Mouse (Mus musculus): ENCODE data around the gene Lcp1. TPM values are rescaled to one million over a fixed set of nuclear protein-coding genes. Genes with fewer than 3 reads are reported as not detected.

Gene Lcp1
- polyA plus RNA-seq, 1 experiment from 2014 or later, result 12.9 TPM

GRCm38 (mm10) chr14:75222386-75222785 lies 91.5 kb downstream of the Lcp1 start:
- H3K36me3 ChIP-seq, result no peaks in the 10 kb centered on the region
- no peak for ATAC-seq (ENCODE audit: low FRiP score, low read depth)
- no peaks in the 10 kb centered on the region for H3K27me3 ChIP-seq
- no peak overlapping the region for H3K27ac ChIP-seq (replicated peaks)
- peaks cover 5% of the 10 kb centered on the region; the same call in 1 of the 2 replicates for H3K4me1 ChIP-seq (replicated peaks)
- H3K4me2 ChIP-seq, result no peak overlapping the region
- H3K9me3 ChIP-seq, result no peaks in the 10 kb centered on the region
- 84% methylated on average over 6 of the region's 6 CpGs for WGBS
- H3K4me3 ChIP-seq, result no peak overlapping the region
- no peak overlapping the region for H3K9ac ChIP-seq

- H3K4me2 ChIP-seq, result no peak overlapping the region
- no peak for ATAC-seq (ENCODE audit: low FRiP score, low read depth)
- H3K27ac ChIP-seq (replicated peaks), result no peak overlapping the region
- H3K4me1 ChIP-seq (replicated peaks), result no peaks in the 10 kb centered on the region
- no peaks in the 10 kb centered on the region for H3K9me3 ChIP-seq
- WGBS, result 79% methylated on average over 6 of the region's 6 CpGs
- H3K9ac ChIP-seq, result no peak overlapping the region
- H3K27me3 ChIP-seq, result no peaks in the 10 kb centered on the region
- H3K36me3 ChIP-seq, result no peaks in the 10 kb centered on the region
- no peak overlapping the region for H3K4me3 ChIP-seq
These were observed 96.7 kb downstream of the Lcp1 start for GRCm38 (mm10) chr14:75227453-75228084.

GRCm38 (mm10) chr14:75229834-75230233 lies 98.9 kb downstream of the Lcp1 start:
- Histone ChIP-seq H3K36me3 (no peaks in the 10 kb centered on the region), H3K4me3 (no peak overlapping the region), H3K27me3 (0 out of 2 replicates have a peak, but pooled peaks cover 3% of the 10 kb centered on the region), H3K9me3 (no peaks in the 10 kb centered on the region), H3K27ac (replicated peaks) (no peak overlapping the region), H3K9ac (no peak overlapping the region), H3K4me1 (replicated peaks) (no peaks in the 10 kb centered on the region), H3K4me2 (no peak overlapping the region)
- WGBS, result 66% methylated on average over 2 of the region's 2 CpGs
- ATAC-seq (ENCODE audit: low FRiP score, low read depth), result no peak

- 87% methylated on average over 5 of the region's 5 CpGs for WGBS
- no peak overlapping the region for H3K4me3 ChIP-seq
- 0 out of 2 replicates have a peak, but pooled peaks cover 3% of the 10 kb centered on the region for H3K27me3 ChIP-seq
- no peaks in the 10 kb centered on the region for H3K9me3 ChIP-seq
- H3K4me1 ChIP-seq (replicated peaks), result peaks cover 15% of the 10 kb centered on the region
- no peak overlapping the region for H3K9ac ChIP-seq
- no peaks in the 10 kb centered on the region for H3K36me3 ChIP-seq
- ATAC-seq (ENCODE audit: low FRiP score, low read depth), result no peak
- no peak overlapping the region for H3K4me2 ChIP-seq
- H3K27ac ChIP-seq (replicated peaks), result no peak overlapping the region
These were observed 102.2 kb downstream of the Lcp1 start for GRCm38 (mm10) chr14:75233070-75233469.

GRCm38 (mm10) chr14:75235552-75235951 lies 104.7 kb downstream of the Lcp1 start:
- H3K4me3 ChIP-seq, result no peak overlapping the region
- peaks cover 15% of the 10 kb centered on the region for H3K4me1 ChIP-seq (replicated peaks)
- H3K27me3 ChIP-seq, result 0 out of 2 replicates have a peak, but pooled peaks cover 3% of the 10 kb centered on the region
- peak; percentile 34; the same call in 1 of the 2 replicates for ATAC-seq (ENCODE audit: low FRiP score, low read depth)
- no peaks in the 10 kb centered on the region for H3K36me3 ChIP-seq
- no peaks in the 10 kb centered on the region for H3K9me3 ChIP-seq
- H3K9ac ChIP-seq, result no peak overlapping the region
- peak overlapping the region; percentile 41 for H3K4me2 ChIP-seq
- peak overlapping the region; percentile 43 for H3K27ac ChIP-seq (replicated peaks)
- WGBS, result 62% methylated on average over 8 of the region's 8 CpGs

GRCm38 (mm10) chr14:75235955-75236635 lies 105.2 kb downstream of the Lcp1 start:
- Histone ChIP-seq H3K4me3 (no peak overlapping the region), H3K27ac (replicated peaks) (peak overlapping the region; percentile 49), H3K4me2 (peak overlapping the region; percentile 41), H3K36me3 (no peaks in the 10 kb centered on the region), H3K27me3 (0 out of 2 replicates have a peak, but pooled peaks cover 3% of the 10 kb centered on the region), H3K9me3 (no peaks in the 10 kb centered on the region), H3K4me1 (replicated peaks) (peaks cover 15% of the 10 kb centered on the region), H3K9ac (no peak overlapping the region)
- peak; percentile 83; the same call in 1 of the 2 replicates for ATAC-seq (ENCODE audit: low FRiP score, low read depth)
- WGBS, result 19% methylated on average over 9 of the region's 9 CpGs

GRCm38 (mm10) chr14:75236636-75237003 lies 105.7 kb downstream of the Lcp1 start:
- H3K9me3 ChIP-seq, result no peaks in the 10 kb centered on the region
- 0 out of 2 replicates have a peak, but pooled peaks cover 3% of the 10 kb centered on the region for H3K27me3 ChIP-seq
- peaks cover 15% of the 10 kb centered on the region for H3K4me1 ChIP-seq (replicated peaks)
- H3K4me3 ChIP-seq, result no peak overlapping the region
- WGBS, result 66% methylated on average over 4 of the region's 4 CpGs
- 0 out of 2 replicates have a peak overlapping the region, but pooled peaks have one; percentile 49 for H3K27ac ChIP-seq (replicated peaks)
- H3K36me3 ChIP-seq, result no peaks in the 10 kb centered on the region
- H3K9ac ChIP-seq, result no peak overlapping the region
- H3K4me2 ChIP-seq, result peak overlapping the region; percentile 41; the same call in 1 of the 2 replicates
- no peak for ATAC-seq (ENCODE audit: low FRiP score, low read depth)

- Histone ChIP-seq H3K4me3 (no peak overlapping the region), H3K9ac (no peak overlapping the region), H3K36me3 (no peaks in the 10 kb centered on the region), H3K27ac (replicated peaks) (no peak overlapping the region), H3K4me2 (no peak overlapping the region), H3K4me1 (replicated peaks) (peaks cover 15% of the 10 kb centered on the region), H3K27me3 (0 out of 2 replicates have a peak, but pooled peaks cover 3% of the 10 kb centered on the region), H3K9me3 (no peaks in the 10 kb centered on the region)
- 78% methylated on average over 8 of the region's 8 CpGs for WGBS
- no peak for ATAC-seq (ENCODE audit: low FRiP score, low read depth)
These were observed 106.2 kb downstream of the Lcp1 start for GRCm38 (mm10) chr14:75237096-75237495.

- Histone ChIP-seq H3K9ac (no peak overlapping the region), H3K9me3 (no peaks in the 10 kb centered on the region), H3K27me3 (0 out of 2 replicates have a peak, but pooled peaks cover 1% of the 10 kb centered on the region), H3K4me1 (replicated peaks) (peaks cover 15% of the 10 kb centered on the region), H3K4me3 (no peak overlapping the region), H3K36me3 (no peaks in the 10 kb centered on the region), H3K27ac (replicated peaks) (no peak overlapping the region), H3K4me2 (no peak overlapping the region)
- 88% methylated on average over 6 of the region's 6 CpGs for WGBS
- ATAC-seq (ENCODE audit: low FRiP score, low read depth), result no peak
These were observed 107.3 kb downstream of the Lcp1 start for GRCm38 (mm10) chr14:75238054-75238692.

- Histone ChIP-seq H3K4me3 (no peak within 1 kb of the TSS), H3K4me1 (replicated peaks) (no peaks in the 10 kb centered on the region), H3K9ac (no peak within 1 kb of the TSS), H3K36me3 (no peaks in the 10 kb centered on the region), H3K4me2 (no peak within 1 kb of the TSS), H3K9me3 (no peaks in the 10 kb centered on the region), H3K27me3 (no peaks in the 10 kb centered on the region), H3K27ac (replicated peaks) (no peak within 1 kb of the TSS)
- WGBS, result 89% methylated on average over 5 of the region's 5 CpGs
- no peak for ATAC-seq (ENCODE audit: low FRiP score, low read depth)
These were observed 111.2 kb downstream of the Lcp1 start, which contains the start of gene Cpb2 for GRCm38 (mm10) chr14:75242087-75242486. TSS of gene Cpb2 (plus strand) at chr14:75242287.

- 79% methylated on average over 11 of the region's 11 CpGs for WGBS
- ATAC-seq (ENCODE audit: low FRiP score, low read depth), result no peak
- Histone ChIP-seq H3K4me2 (no peak overlapping the region), H3K27me3 (no peaks in the 10 kb centered on the region), H3K9me3 (no peaks in the 10 kb centered on the region), H3K9ac (no peak overlapping the region), H3K4me1 (replicated peaks) (no peaks in the 10 kb centered on the region), H3K4me3 (no peak overlapping the region), H3K27ac (replicated peaks) (no peak overlapping the region), H3K36me3 (no peaks in the 10 kb centered on the region)
These were observed 115.4 kb downstream of the Lcp1 start for GRCm38 (mm10) chr14:75246024-75247000.

All from hindbrain, embryonic 15.5 days (tissue).